8 mouse cellular contexts compared by ENCODE assay signal in genomic region chr1:185362677-185363520, GRCm38 (mm10). TPM values are rescaled to one million over a fixed set of nuclear protein-coding genes. Genes with fewer than 3 reads are reported as not detected.
DNase-seq lines count a peak whose midpoint lies in the region; ATAC-seq and TF ChIP-seq lines count a peak whose summit lies in the region.

Gene Eprs (plus strand): TSS chr1:185363044.

- peak; percentile 98 for DNase-seq in A20 (ENCODE audit: low read depth, low spot score)
- peak; percentile 98 to 99 for DNase-seq in heart, adult 9 months (ENCODE audit: low spot score in 2 of 2)
- DNase-seq in monocyte, adult 2 months (ENCODE audit: low read depth in 1 of 2, low spot score in 2 of 2): peak; percentile 96 to 99
- peak; percentile 98 for DNase-seq in spleen, postnatal 36 days (ENCODE audit: low spot score in 2 of 2)

- no peaks in the 10 kb centered on the region for H3K9me3 ChIP-seq in kidney, embryonic 14.5 days (ENCODE audit: control insufficient read depth, low read length)
- H3K9me3 ChIP-seq in limb, embryonic 15.5 days: no peaks in the 10 kb centered on the region

- peak within 1 kb of the TSS; percentile 90 for H3K9ac ChIP-seq in kidney, embryonic 14.5 days (ENCODE audit: low read depth, low read length)
- H3K9ac ChIP-seq in limb, embryonic 15.5 days: peak within 1 kb of the TSS; percentile 92

- ATAC-seq in kidney, embryonic 14.5 days (ENCODE audit: low FRiP score, low TSS enrichment): peak; percentile 95
- ATAC-seq in limb, embryonic 15.5 days (ENCODE audit: insufficient number of reproducible peaks, low FRiP score, low TSS enrichment, low read depth): peak; percentile 96

- no peak for TF ChIP-seq POLR2A in bone marrow macrophage, adult 2 months (IDR thresholded peaks at IDR 0.05; ENCODE audit: borderline replicate concordance, low read depth, low read length)
- TF ChIP-seq POLR2A in embryonic fibroblast, embryonic 13.5 days (IDR thresholded peaks at IDR 0.05; ENCODE audit: low read depth, low read length): peak; percentile 89

- H3K4me1 ChIP-seq in bone marrow macrophage, adult 2 months (ENCODE audit: control insufficient read depth, insufficient read depth, low read length): peaks cover 20% of the 10 kb centered on the region
- H3K4me1 ChIP-seq in embryonic fibroblast, embryonic 13.5 days (ENCODE audit: control insufficient read depth, insufficient read depth, low read length): peaks cover 3% of the 10 kb centered on the region; the same call in 1 of the 2 replicates
- H3K4me1 ChIP-seq in kidney, embryonic 14.5 days (ENCODE audit: control insufficient read depth, insufficient read depth, low read length): peaks cover 9% of the 10 kb centered on the region; the same call in 1 of the 2 replicates
- H3K4me1 ChIP-seq in limb, embryonic 15.5 days: peaks cover 26% of the 10 kb centered on the region

- under 1% methylated on average over 80 of the region's 92 CpGs for WGBS in kidney, embryonic 14.5 days
- WGBS in limb, embryonic 15.5 days: under 1% methylated on average over 82 of the region's 92 CpGs

- peaks cover 4% of the 10 kb centered on the region for H3K36me3 ChIP-seq in kidney, embryonic 14.5 days (ENCODE audit: control insufficient read depth, insufficient read depth, low read length)
- H3K36me3 ChIP-seq in limb, embryonic 15.5 days: peaks cover 17% of the 10 kb centered on the region

- H3K27me3 ChIP-seq in kidney, embryonic 14.5 days (ENCODE audit: control insufficient read depth, insufficient read depth, low read length): no peaks in the 10 kb centered on the region
- no peaks in the 10 kb centered on the region for H3K27me3 ChIP-seq in limb, embryonic 15.5 days

- peak within 1 kb of the TSS; percentile 76 for H3K4me2 ChIP-seq in kidney, embryonic 14.5 days (replicated peaks; ENCODE audit: low read depth, low read length)
- H3K4me2 ChIP-seq in limb, embryonic 15.5 days: peak within 1 kb of the TSS; percentile 57

- no peak for TF ChIP-seq CTCF in bone marrow macrophage, adult 2 months (IDR thresholded peaks at IDR 0.05; ENCODE audit: low read depth, low read length)
- no peak for TF ChIP-seq CTCF in embryonic fibroblast, embryonic 13.5 days (IDR thresholded peaks at IDR 0.05; ENCODE audit: borderline replicate concordance, insufficient read depth, low read length)

- peak within 1 kb of the TSS; percentile 100 for H3K4me3 ChIP-seq in bone marrow macrophage, adult 2 months (ENCODE audit: insufficient read depth, low read length)
- H3K4me3 ChIP-seq in embryonic fibroblast, embryonic 13.5 days (ENCODE audit: insufficient read depth, low read length): peak within 1 kb of the TSS; percentile 88
- peak within 1 kb of the TSS; percentile 93 for H3K4me3 ChIP-seq in kidney, embryonic 14.5 days (ENCODE audit: low read length)
- H3K4me3 ChIP-seq in limb, embryonic 15.5 days: peak within 1 kb of the TSS; percentile 98

- peak within 1 kb of the TSS; percentile 77 for H3K27ac ChIP-seq in bone marrow macrophage, adult 2 months (ENCODE audit: insufficient read depth, low read depth, low read length)
- H3K27ac ChIP-seq in embryonic fibroblast, embryonic 13.5 days (ENCODE audit: insufficient read depth, low read length): peak within 1 kb of the TSS; percentile 91
- peak within 1 kb of the TSS; percentile 89 for H3K27ac ChIP-seq in kidney, embryonic 14.5 days (ENCODE audit: low read depth, low read length)
- peak within 1 kb of the TSS; percentile 97 for H3K27ac ChIP-seq in limb, embryonic 15.5 days

RNA-seq across cellular contexts. Expression of gene Eprs, which starts in this region (rescaled TPM):
- polyA plus RNA-seq in bone marrow macrophage, adult 2 months (2012; ENCODE audit: insufficient read depth, insufficient read length, missing spikeins): 31.6 and 32.1 TPM in 2 replicates
- polyA plus RNA-seq in embryonic fibroblast, embryonic 13.5 days (2011; ENCODE audit: insufficient read length, low read depth, missing spikeins): 223 and 275 TPM in 2 replicates
- 111 and 175 TPM in 2 replicates for polyA plus RNA-seq in kidney, embryonic 14.5 days (2014; fragmentation: Nextera tagmentation; extraction: Ambion mirVana)
- 170 and 174 TPM in 2 replicates for polyA plus RNA-seq in limb, embryonic 15.5 days (2015; fragmentation: Nextera tagmentation; extraction: Ambion mirVana)

Comparison
In these comparisons a context has a peak if more than half of its experiments do, and no peak if none do; other contexts are left out.
1. Peak in every context shown above with its lines: DNase-seq, ATAC-seq, H3K4me3 ChIP-seq and H3K27ac ChIP-seq.